Mouse (Mus musculus) cerebellum, postnatal 4 days (tissue): ENCODE measurements around the gene Uqcrfs1.
A peak's percentile ranks its signal among the peaks of the same experiment; 100 is the strongest.

Source experiments
- DNase-seq, 2 experiments: peaks; one replicate each; pipeline ENCODE4 v3.0.0; 2022; ENCODE audit warnings: low spot score in 2 of 2, mixed read lengths in 1 of 2

Uqcrfs1 gene

DNA sequence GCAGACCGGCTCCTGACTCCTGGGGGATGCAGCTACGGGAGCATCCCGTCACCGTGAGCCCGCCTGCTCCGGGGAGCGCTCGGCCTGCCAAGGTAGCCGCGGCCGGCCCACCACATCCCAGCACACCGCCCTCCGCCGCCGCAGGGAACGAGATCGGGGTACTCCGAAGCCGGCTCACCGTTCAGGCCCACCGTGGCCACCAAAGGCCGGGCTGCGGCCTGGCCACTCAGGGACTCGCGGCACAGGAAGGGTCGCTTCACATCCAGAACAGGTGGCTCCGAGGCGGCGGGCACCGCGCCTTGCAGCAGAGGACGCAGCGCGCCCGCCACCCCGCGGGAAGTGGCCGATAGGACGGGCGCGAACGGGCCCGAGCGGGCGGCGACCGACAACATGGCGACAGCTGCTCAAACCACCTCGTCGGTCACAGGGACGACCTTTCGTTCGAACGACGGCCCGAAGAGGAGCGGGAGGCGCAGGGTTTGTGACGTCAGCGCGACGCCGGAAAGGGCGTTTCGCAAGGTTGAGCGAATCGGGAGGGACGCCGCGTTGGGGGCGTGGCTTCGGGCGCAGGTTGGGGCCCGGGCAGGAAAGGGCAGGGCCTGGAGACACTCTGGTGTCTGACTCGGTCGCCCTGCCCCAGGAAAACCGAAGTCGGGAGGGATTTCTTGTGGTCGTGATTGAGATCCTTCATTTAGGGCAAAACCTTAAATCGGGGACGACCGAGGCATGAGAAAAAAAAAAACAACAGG lies at the start of gene Uqcrfs1:
Gene Uqcrfs1 (minus strand): TSS at position 507 of the 749 bp plus-strand sequence.
- DNase-seq = peak; percentile 96 to 98

- no peak for DNase-seq
Measured at GRCm38 (mm10) chr13:30585786-30586185, 40.6 kb upstream of the Uqcrfs1 start.

GRCm38 (mm10) chr13:30582541-30582940 lies 37.4 kb upstream of the Uqcrfs1 start:
- no peak for DNase-seq

DNA sequence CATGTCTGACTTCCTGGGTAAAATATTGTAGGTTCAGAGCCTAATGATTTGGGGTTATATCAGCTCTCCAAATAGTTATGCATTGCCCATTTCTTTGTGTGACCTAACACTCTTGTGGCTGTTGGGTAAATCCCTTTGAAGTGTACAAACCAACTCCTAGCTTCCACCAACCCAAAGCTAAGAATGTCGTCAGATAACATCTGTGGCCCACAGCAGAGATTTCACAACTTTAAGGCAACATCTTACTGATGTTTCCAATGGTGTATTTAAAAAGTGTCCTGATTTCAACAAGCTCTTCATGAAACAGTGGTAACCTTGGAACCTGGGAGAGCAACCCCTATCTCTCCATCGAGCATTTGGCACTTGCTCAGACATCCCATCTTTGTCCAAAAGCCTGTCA lies 33.6 kb upstream of the Uqcrfs1 start:
- no peak for DNase-seq

- no peak for DNase-seq
Measured at GRCm38 (mm10) chr13:30576819-30577218, 31.7 kb upstream of the Uqcrfs1 start.

DNA sequence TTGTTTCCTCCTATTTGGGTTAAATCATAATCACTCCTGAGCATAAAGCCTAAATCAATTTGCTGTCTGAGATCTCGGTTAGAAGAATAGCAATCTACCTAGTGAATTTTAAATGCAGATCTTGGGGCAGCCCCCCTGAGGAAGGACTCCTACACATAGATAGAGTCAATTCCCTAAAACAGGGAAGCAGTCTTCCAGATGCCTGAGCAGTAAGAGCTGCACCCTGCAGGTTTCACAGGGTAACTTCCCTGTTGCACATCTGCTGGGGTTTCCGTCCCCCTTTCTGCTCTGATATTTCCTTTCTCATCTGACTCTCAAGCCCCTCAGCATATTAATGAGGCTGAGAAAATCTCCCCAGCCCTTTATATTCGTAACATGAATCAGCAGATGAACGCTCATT lies 27.8 kb upstream of the Uqcrfs1 start:
- no peak for DNase-seq

GRCm38 (mm10) chr13:30570182-30570581 lies 25.0 kb upstream of the Uqcrfs1 start:
- DNase-seq = no peak

DNA sequence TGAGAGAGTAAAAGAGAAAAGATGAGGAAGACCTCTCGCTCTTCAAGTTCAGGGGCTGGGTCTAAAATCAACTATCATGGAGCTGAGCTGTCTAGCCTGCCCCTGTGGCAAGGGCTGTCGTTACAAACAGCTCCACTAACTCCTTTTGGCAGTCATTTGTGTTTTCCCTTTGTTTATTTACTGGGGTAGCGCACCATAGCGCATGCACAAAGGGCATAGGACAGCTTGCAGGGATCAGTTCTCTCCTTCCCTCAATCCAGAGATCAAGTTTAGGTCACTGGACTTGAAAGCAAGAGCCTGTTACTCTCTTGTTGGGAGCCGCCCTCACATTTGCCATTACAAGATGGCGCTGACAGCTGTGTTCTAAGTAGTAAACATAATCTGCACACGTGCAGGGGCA lies 22.4 kb upstream of the Uqcrfs1 start:
- no peak for DNase-seq

- peak in 1 of 2 experiments; percentile 46 for DNase-seq
Measured at GRCm38 (mm10) chr13:30566767-30567166, 21.6 kb upstream of the Uqcrfs1 start.

DNA sequence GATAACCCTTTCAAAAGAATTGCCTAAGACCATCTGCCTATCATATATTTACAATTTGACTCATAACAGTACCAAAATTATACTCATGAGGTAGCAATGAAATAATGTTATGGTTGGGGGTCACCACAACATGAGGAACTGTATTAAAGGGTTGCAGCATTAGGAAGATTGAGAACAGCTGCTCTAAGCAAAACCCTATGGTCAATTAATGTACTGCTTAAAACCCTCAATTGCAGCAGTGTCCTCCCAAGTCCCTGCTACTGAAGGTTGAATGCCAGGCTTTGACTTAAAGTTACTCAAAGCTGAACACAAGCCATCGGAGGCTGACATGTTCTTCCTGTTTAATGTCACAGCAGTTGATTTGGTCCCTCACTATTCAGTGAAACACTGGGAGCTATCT lies 15.4 kb upstream of the Uqcrfs1 start:
- no peak for DNase-seq

- DNase-seq = no peak
Measured at GRCm38 (mm10) chr13:30560052-30560451, 14.9 kb upstream of the Uqcrfs1 start.

DNA sequence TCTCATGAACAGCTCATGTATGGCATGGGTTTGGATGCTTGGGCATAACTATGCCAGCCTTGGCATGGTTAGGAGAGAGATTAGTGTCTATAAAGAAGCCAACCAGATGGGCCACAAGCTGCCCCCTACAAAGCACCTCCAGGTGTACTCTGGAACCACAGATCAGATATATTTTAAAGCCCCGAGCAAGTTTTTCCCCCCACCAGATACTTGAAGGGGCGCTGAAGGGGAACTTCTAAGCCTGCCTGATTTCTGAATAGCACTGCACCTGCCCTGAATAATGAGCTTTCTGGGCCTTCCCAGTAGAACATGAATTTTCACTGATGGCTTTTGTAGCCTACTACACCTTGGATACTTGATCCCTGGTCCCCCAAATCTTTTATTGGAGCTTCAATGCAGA lies 12.6 kb upstream of the Uqcrfs1 start:
- DNase-seq = no peak

DNA sequence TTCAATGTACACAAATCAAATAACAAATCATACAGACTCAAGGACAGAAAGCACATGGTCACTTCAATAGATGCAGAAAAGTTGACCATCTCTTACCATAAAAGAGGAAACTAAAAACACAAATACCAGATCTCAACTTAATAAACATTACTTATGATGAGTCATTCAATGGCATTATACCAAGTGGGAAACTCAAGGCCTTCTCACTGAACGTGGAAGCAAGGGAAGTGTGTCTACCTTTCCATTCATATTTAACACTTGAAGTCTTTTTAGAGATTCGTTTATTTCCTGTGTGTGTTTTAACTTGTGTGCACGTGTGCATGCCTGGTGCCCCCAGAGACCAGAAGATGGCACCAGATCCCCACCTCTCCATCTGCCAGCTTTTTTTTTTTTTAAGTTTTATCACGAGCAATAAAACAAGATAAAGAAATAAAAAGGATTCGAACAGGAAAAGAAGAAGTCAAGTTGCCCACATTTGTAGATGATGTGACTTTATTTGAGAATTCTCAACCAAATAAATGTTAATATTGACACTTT lies 8.0 kb upstream of the Uqcrfs1 start:
- no peak for DNase-seq

- no peak for DNase-seq
Measured at GRCm38 (mm10) chr13:30549339-30549738, 4.2 kb upstream of the Uqcrfs1 start.

DNA sequence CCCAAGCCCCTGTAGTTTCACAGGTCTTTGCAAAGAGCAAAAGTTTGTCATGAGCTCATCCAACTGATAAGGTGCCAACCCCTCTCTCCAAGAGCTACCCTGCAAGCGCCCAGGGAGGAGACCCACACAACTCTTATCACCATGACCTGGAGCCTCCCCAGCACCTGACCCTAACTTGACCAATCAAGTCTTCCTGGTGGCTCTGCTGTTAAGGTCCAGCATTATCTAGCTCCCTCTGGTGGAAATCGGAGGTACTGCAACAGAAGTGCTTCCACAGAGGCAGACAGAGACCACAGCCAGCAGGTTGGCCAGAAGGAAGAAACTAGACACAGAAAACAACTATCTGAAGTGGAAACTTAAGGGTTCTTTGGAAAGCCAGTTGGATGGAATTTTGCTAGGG lies 3.7 kb upstream of the Uqcrfs1 start:
- peak; percentile 63 to 84 for DNase-seq

- peak in 1 of 2 experiments; percentile 67 for DNase-seq
Measured at GRCm38 (mm10) chr13:30530761-30531160, 14.4 kb downstream of the Uqcrfs1 start.

DNA sequence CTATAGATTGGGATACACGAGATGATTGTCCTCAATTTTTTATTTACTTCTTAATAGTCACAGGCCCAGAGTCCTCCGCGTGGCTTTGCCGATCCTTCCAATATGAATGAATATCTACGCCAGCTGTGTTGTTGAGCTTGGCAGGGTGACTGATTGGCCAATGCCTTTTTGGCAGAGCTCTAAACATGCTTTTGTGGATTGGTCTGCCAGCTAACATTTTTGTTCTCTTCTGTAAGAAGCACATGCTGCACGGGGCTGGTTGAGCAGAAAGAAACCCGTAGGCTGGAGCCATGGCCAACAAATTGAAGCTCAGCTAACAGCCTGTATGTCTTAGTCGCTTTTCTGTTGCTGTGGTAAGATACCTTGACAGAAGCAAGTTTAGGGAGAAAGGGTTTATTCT lies 20.2 kb downstream of the Uqcrfs1 start:
- DNase-seq = no peak

DNA sequence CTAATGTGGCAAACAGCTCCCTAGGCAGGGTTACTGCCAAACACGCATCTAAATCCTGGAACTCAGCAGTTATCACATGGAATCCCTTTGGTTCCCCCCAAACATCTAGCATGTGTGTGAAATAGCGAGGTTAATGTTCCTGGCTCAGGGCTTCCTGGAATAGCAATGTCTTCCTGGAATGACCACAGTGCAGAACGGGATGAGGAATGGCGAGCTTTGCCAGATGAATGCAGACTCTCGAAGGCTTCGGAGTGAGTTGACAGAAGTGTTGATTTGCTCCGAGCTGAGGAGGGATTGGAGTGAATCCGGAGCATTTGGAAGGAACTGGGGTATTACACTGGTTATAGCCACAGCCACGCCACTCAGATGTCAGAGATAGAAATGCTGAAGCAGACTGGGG lies 21.2 kb downstream of the Uqcrfs1 start:
- DNase-seq = no peak

- no peak for DNase-seq
Measured at GRCm38 (mm10) chr13:30523246-30523891, 21.8 kb downstream of the Uqcrfs1 start.

DNA sequence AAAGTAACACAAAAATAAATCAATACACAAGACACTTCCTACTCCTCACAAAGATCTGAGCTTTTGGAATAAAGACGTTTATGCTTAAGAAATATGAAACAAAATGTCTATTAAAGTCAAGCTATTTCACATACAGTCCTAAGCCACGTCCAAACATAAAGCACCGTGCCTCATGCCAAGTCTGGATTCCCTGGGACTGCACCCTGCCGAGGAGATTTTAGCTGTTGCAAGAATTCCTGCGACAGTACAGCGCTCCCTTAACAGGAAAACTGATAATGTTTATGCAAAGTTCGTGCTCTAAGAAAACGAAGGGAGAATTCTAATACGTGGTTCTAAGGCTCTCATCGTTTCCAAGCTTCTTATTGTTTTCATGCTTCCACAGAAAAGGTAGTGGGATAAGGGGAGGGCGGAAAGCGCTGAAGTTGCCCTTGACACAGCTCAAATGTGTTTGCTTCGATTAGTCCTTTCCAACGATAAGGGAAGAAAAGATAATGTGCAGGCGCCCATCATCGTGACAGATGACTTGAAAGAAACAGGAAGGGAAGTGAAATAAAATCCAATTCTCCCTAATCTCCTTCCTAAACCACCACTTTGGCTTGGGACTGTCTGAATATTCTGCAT lies 23.8 kb downstream of the Uqcrfs1 start:
- no peak for DNase-seq

DNA sequence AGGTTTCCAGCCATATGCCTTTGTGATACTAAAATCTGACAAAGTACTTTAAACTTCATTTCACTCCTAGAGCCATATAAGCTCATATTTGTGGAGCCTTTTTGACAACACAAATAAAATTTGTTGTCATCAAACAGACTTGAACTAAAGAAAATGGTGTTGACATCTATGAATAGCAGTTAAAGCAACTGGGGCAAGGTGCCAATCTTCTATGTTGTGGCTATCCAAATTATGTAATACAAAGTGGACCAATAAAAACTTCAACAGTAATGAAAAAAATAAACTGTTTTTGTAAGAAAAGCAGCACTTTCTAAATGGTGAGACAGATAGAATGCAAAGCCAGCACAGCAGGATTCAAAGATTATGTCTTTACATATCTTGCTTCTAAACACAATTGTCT lies 27.0 kb downstream of the Uqcrfs1 start:
- DNase-seq = no peak

- DNase-seq = no peak
Measured at GRCm38 (mm10) chr13:30507651-30508050, 37.5 kb downstream of the Uqcrfs1 start.
